Mouse (Mus musculus): ENCODE results near the gene Mff.

Gene Mff

DNA sequence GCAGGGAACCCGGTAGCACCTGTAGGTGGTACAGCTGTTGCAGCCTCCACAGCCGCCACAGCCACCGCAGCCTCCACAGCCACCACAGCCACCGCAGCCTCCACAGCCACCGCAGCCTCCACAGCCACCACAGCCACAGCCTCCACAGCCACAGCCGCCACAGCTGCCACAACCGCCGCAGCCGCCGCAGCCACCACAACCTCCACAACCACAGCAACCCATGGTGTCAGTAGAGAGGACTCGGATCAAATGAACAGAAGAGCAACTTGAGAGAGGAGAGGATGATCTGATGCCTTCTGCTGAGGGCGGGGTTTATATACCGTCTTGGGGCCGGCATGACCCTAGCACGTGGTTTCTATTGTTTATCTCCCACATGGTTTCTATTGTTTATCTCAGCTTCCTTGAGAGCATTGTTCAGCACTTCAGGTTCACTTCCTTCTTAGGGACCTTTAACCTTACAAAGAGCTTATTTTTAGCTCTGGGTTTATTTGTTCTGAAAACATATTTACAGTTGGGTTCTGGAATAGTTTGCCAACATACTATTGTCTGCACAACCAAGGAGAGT, 46.4 kb downstream of the Mff start, which contains the start of gene Gm47791:
Gene Gm47791 (minus strand): TSS at position 222 of the 565 bp plus-strand sequence.
- DNase-seq (ENCODE audit: low read depth), result no peak

DNA sequence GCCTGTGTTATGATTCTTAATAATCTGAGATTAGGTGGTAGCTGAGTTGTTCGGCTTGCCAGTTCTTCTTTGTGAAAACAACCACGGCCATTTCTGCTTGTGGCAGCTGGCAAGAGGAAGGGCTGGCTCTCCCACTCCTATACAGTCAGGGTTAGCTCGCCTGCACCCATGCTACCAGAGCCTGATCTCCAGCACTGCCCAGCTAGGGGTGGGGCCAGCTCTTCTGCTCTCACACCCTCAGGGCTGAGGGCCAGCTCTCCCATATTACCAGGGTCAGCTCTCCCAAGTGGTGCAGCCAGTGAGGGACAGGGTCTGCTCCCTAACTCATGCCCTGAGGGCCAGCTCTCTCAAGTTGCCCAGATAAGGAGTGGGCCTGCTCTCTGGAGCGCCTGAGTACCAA, 47.7 kb downstream of the Mff start:
- DNase-seq (ENCODE audit: low read depth), result no peak

DNA sequence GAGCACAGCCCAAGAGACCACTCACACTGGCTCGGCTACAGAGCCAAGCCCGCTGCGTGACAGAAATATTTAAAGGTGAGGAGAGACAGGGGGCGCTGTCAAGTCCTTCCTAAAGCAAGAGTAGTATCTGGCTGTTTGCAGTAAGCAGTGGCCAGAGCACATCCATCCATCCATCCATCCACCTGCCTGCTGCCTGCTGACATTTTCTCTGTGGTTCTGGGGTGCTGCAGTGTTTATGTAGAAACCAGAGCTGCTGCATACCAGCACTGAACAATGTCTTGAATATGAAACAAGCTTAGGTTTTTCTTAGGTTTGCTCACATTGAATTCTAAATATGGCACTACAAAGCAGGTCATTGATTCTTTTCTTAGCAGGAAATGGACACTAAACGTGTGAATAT, 48.5 kb downstream of the Mff start:
- no peak for DNase-seq (ENCODE audit: low read depth)

DNA sequence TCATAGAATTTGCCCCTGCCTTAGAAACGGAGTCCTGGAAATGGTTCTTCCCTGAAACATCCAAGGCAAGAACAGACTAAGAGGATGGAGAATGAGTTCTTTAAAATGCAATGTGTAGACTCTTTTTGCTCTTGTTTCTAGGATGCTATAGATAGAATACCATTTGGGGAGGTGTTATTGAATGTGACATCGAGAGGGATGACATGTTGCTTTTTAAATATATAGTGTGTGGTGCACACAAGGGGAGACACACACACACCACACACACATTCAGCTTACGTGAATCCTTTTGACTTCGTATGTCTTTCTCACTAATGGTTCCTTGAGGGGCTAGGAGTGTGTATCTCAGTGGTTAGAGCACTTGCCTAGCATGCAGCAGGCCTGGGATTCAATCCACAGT, 50.6 kb downstream of the Mff start:
- no peak for DNase-seq (ENCODE audit: low read depth)

DNA sequence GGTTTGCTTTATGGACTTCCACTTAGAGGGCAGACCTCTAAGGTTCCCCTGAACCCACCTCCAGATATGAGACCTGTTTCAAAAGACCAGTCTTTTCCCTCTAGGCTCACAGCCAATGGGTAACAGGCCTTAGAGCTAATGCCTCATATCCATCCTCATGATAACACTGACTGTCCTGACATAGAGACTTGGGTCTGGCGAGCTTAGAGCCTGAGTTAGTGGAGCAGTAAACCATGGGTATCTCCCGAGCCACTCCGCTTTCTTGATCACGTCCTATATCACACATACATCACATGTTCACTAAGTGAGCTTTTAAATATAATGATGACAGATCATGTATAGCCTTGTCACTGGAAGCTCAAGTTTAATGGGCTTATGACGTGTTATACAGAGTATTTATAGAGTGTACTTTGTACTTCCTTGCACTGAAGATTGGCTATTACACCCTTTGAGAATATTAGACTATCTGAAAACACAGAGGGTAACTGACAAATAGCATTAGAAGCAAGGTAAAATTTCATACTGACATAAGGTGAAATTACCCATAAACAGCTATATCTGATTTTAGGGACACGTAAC, 54.8 kb downstream of the Mff start:
- no peak for DNase-seq (ENCODE audit: low read depth)

DNA sequence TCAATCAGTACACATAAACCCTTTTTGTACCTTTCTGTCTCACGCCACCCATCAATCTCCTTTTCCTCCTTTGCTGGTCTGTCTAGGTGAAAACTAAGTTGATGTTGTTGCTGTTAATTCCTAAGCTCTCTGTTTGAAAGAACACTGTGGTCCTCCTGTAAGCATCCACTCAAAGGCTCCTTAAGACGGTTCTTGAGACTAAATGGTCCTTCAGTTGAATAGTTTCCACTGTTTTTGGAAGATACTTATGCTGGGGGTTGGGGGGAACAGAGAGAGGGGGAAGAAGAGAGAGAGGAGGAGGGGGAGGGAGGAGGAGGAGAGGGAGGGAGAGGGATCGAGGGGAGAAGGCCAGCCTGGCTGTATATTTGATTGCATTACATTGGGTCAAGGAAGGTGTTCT, 58.9 kb downstream of the Mff start:
- DNase-seq (ENCODE audit: low read depth), result no peak

DNA sequence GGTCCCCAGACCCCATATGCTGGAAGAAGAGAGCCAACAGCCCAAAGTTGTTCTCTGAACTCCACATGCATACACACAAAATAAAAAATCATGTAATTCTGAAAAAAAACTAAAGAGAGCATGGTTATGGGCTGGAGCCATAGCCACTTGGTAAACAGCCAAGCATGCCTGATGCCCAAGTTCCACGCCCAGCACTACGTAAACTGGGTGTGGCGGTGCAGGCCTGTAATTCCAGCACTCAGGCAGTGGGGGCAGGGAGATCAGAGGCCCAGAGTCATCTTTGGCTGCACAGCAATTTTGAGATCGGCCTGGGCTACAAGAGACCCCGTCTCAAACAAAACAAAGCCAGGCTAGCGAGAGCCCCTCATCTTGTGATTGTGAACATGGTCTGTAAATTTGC, 60.9 kb downstream of the Mff start:
- peak; percentile 72 for DNase-seq (ENCODE audit: low read depth)

DNA sequence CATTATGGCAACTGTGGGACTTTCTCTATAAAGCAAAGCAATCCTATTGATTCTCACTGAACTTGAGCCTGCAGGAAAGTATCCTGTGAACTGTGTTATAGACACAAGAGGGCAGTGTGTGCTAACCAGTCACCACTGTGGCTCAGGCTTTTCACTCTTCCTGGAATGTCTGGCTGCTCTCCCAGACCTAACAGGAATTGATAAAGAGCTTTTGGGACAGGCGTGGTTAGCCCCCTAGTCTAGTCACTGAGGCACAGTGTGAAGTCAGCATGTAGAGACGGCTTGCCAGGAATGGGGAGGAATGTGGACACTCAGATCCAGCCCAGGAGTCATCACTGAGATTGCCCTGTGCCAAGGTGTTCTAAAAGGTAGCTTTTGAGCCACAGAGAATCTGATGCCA, 62.7 kb downstream of the Mff start:
- peak; percentile 96 for DNase-seq (ENCODE audit: low read depth)

DNA sequence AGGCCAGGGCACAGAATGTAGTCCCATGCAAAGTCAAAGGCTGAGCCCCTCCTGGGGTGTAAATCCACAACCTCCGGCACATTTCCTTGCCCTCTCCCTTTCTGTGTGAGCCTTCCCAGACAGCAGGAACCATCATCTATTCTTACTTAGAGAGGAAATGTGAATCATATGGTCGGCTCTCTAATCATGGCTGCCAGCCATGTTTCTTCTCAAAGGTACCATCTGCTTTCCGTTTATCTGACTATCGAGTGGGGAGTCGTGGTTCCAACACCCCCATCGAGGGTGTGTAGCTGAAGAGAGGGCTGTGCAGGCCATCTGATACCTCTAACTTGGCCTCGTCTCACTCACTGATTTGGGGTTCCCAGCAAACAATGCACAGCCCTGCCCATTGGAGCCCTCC, 63.4 kb downstream of the Mff start:
- peak; percentile 71 for DNase-seq (ENCODE audit: low read depth)

DNA sequence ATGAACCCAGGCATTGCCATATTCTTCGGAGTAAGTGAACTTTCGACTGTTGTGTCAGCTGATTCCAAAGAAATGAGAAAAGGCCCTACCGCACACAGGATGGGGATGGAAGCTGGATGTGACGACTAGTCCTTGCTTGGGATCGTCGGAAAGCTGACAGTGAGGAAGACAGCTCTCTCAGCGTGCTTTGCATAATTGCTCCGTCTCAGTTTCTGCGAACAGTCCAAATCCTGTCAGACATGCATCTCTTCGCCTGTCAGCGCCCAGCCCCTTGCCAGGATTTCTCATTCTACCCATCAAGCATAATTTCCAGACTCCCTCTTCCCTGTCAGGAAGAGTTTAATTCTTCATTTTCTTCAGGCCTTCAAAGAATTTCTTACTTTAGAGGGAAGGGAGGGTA, 66.4 kb downstream of the Mff start:
- no peak for DNase-seq (ENCODE audit: low read depth)

DNA sequence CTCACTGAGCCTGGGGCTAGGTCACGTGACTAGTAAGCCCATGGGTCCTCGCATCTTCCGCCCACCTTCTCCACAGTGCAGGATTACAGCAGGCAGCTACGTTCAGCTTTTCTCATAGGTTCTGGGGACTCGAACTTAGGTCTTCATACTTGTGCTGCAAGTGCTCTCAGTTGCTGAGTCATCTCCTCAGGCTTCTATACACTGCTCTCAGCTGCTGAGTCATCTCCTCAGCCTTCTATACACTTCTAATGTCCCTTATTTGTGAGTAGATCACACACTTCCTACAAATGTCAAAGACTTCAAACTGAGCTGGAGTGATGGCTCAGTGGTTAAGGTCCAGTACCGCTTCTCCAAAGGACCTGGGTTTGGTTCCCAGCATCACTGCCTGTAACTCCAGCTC, 67.5 kb downstream of the Mff start:
- DNase-seq (ENCODE audit: low read depth), result peak; percentile 31

DNA sequence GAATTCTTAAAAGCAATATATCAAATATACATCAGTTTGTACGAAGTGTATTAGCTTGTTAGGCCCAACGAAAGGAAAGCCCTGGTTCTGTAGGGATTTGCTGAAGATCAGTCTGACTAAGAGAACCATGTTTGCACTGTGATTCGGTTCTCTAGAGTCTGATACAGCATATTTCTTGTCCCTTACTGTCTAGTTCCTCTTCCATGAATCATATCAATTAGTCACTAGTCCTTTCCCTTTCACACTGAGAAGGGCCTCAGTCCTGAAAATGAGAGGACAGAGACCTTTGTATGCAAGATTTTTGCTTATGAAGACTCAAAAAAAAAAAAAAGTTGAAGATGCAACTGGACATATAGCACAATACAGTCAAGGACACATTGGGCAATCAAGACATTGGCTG, 68.4 kb downstream of the Mff start:
- no peak for DNase-seq (ENCODE audit: low read depth)

DNA sequence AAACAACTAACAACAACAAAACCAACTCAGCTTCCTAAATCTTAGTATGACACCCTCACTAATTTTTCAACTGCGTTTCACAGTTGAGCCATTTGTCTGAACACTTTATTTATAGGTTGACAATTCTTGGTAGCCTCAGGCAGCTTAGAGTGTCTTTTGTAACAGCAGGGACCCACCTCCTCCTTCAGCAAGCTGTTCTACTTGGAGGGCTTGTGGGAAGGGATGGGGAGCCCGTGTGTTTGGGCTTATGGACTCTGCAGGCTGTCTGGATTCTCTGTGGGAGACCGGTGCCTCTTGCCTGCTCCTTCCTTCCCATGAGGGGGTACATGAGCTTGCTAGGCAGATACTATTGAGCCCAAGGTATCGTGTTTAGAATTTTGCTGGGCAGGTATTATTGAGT, 69.3 kb downstream of the Mff start:
- DNase-seq (ENCODE audit: low read depth), result no peak

DNA sequence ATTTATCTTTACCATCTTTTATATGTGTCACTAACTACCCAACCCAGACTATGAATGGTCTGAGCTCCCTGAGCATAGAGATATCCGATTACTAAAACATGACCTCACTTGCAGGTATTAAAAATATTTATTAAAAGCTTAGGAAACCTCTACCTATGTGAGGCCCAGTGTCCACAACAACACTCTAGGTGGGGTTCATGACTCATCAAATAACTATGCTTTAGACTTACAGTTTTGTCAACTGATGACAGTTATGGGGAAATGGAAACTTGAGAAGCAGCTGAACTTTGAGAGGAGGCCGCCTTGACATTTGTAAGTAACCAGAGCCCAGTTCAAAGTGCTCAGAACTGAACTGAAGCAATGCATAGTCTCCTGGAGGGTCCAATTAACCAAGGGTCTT, 70.5 kb downstream of the Mff start:
- DNase-seq (ENCODE audit: low read depth), result peak; percentile 52

DNA sequence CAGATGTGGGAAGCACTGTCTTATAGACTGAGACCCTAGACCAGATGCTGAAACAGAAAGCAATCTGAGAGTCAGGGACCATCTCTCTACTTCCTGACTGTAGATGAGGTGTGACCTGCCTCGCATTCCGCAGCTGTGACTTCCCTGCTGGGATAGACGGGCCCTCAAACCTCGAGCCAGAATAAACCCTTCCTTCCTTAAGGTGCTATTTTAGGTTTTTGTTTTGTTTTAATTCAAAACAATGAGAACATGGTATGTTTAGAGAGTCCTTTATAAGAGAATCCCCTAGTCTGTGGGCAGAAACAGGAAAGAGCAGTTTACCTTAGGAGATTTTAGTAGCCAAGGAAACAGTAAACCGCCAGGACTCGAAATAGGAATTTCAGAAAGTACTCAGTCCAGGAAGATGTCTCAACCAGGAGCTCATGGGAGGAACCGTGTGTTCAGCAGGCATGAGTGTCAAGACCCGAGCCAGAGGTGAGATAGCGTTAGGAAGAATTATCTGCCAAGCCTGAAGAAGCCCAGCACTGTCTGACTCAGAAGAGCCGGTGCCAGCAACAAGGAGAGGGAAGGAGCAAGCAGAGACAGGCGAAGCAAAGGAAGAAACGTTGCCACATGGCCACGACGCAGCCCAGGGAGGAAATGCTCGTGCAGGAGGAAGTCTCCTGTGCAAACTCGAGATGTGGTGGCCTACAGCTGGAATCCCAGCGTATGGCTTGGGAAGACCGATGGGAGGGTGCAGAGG, 71.2 kb downstream of the Mff start:
- DNase-seq (ENCODE audit: low read depth), result peak; percentile 50

DNA sequence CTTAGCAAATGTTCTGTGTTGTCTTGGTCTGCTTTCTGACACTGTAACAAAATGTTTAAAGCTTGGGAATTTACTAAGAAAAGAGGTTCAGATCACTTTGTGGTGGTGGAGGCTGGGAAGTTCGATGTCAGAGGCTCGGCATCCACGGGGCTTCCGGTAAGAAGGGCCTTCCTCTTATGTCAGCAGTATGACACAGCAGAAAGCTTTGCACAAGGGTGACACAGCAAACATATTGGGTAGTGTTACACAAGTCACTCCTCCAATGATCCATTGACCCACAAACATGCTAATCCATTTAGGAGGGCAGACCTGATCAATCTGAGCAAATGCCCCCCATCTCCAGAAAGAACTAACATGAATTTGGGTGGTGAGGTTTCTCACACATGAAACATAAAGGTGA, 72.4 kb downstream of the Mff start:
- no peak for DNase-seq (ENCODE audit: low read depth)

DNA sequence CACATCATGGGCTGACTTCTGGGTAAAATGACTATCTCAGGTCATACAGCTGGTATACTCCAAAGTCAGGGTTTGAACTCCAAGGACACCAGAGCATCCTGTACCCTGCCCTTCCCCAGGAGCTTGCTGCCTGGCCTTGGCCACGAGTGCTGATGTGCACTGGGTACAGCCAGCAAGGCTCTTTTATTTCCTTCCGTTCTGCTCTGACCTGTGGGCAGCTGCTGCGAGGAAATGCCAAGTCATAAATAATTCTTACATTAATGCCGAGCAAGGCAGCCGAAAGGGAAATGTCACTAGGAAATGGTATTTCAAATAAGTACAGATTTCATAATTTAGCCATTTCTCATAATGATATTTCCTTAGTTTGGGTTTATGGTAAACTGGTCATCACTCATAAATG, 73.6 kb downstream of the Mff start:
- no peak for DNase-seq (ENCODE audit: low read depth)

DNA sequence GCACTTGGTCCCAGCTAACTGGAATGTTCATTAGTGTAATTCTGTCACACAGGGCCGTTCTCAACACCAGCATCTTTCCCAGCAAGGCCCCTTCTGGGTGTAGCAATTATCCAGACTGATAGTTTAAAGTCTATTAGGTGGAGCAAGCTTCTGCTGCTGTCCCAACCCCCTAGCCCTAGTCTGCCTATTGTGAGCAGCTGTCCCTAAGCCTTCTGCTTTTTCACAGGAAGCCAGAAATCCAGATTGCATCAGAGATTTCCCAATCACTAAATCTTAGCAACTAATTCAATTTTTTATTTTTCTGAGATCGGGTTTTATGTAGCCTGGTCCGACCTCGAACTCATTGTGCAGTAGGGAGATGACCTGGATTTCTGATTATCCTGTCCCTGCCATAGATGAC, 74.2 kb downstream of the Mff start:
- peak; percentile 34 for DNase-seq (ENCODE audit: low read depth)

DNA sequence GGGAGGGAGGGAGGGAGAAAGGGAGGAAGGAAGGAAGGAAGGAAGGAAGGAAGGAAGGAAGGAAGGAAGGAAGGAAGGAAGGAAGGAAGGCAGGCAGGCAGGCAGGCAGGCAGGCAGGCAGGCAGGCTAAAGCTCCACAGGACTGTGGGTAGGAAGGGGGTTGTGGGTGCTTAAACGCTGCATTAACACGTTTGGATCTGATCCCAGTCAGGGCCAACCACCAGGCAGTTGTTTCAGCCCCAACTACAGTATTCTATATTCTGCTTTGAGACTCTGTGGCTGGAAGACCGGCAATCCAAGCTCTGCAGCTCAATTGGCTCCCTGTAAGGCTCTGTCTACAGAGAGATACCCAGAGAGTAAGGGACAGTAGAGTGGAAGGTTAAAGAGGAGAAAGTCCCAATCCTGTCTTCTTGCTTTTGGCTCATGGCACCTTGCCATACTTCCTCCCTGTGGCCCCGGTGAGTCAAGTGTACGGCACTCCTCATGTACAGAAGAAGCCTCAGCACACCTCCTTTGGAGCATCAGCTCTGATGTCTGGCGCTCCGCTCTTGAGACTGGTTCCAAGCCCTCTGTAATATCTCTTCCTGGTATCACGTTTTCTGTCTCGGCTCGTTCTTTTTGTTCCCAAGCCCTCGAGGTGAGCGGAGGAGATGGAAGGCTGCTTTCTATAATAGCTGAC, 76.6 kb downstream of the Mff start:
- peak; percentile 48 for DNase-seq (ENCODE audit: low read depth)

All from NIH3T3 (cell line).